Mouse (Mus musculus) thymus, adult 2 months (tissue): ENCODE measurements at regions not wholly inside any gene's neighbourhood (a gene's known extent, or its start where the extent isn't known, plus 50 kb on each side); places are given as distances from the start of the nearest gene placed in this dataset.

Experiments
- CTCF ChIP-seq: fragments of 200-500 bp; IDR thresholded peaks from 2 replicates; pipeline ENCODE4 v1.5.1; 2012; ENCODE audit warnings: mild to moderate bottlenecking, control low read depth, low read length, moderate library complexity, borderline replicate concordance; ENCODE audit not compliant: control insufficient read depth, poor library complexity, insufficient read depth; ENCODE audit errors: extremely low read depth
- POLR2A ChIP-seq: fragments of 200-500 bp; IDR thresholded peaks from 2 replicates; pipeline ENCODE4 v1.6.1; 2012; ENCODE audit warnings: mild to moderate bottlenecking, low read length, control low read depth, moderate library complexity; ENCODE audit not compliant: control insufficient read depth, poor library complexity, insufficient read depth; ENCODE audit errors: extremely low read depth

DNA sequence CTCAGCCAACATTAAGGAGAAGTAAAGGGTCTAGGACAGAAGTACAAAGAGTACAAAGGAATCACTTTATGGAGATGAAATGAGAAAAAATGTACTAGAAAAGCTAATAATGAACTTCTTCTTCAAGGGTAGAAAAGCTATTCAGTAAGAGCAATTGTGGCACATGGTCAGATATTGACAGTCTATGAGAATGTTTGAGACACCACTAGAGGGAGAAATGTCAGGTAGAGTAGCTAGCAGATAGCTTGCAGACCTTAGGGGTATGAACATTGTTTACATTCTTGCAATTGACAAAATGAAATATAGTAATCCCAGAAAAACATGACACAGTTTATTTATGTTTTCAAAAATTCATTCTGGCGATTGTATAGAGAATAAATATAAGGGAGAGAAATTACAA lies 1066.2 kb upstream of the Sel1l start:
- TF ChIP-seq CTCF: no peak
- no peak for TF ChIP-seq POLR2A
